Mouse (Mus musculus) kidney, postnatal 0 days (tissue): ENCODE measurements around the gene Olfr1116. TPM values are rescaled to one million over a fixed set of nuclear protein-coding genes. Genes with fewer than 3 reads are reported as not detected.
"Not testable (repeated sequence)": the region's sequence is repeated elsewhere in the genome, so short reads cannot be mapped to it uniquely, and the experiment has no call there.

Experiments
- ATAC-seq: fragments of 200-750 bp; cut with Nextera tagmentation; replicated peaks from 2 replicates; pipeline ENCODE4 v1.8.0; 2017; ENCODE audit warnings: low read depth, moderate number of reproducible peaks, moderate TSS enrichment, moderate library complexity; ENCODE audit not compliant: low FRiP score
- DNase-seq: peaks from one replicate; pipeline ENCODE4 v3.0.0-alpha.2; 2016; ENCODE audit warnings: low spot score
- H3K27ac ChIP-seq: fragments of 300-500 bp; sonication (generic); 2 replicates; pipeline ENCODE4 v1.5.1; 2014; ENCODE audit warnings: mild to moderate bottlenecking
- H3K27me3 ChIP-seq: fragments of 300-500 bp; sonication (generic); 2 replicates; pipeline ENCODE4 v1.6.1; 2014; ENCODE audit warnings: low read length, mixed read lengths; ENCODE audit not compliant: insufficient read depth
- H3K36me3 ChIP-seq: fragments of 300-500 bp; sonication (generic); 2 replicates; pipeline ENCODE4 v1.6.1; 2014; ENCODE audit warnings: low read length, mixed read lengths; ENCODE audit not compliant: insufficient read depth
- H3K4me1 ChIP-seq: fragments of 300-500 bp; sonication (generic); replicated peaks from 2 replicates; pipeline ENCODE4 v1.6.1; 2014; ENCODE audit warnings: antibody characterized with exemption, low read length, mixed read lengths; ENCODE audit not compliant: insufficient read depth
- H3K4me2 ChIP-seq: fragments of 300-500 bp; sonication (generic); 2 replicates; pipeline ENCODE4 v1.6.1; 2014; ENCODE audit warnings: mild to moderate bottlenecking, low read length, moderate library complexity, mixed read lengths
- H3K4me3 ChIP-seq: fragments of 300-500 bp; sonication (generic); replicated peaks from 2 replicates; pipeline ENCODE4 v1.5.1; 2014; ENCODE audit warnings: low read depth, low read length
- H3K9ac ChIP-seq: fragments of 300-500 bp; sonication (generic); 2 replicates; pipeline ENCODE4 v1.6.1; 2014; ENCODE audit warnings: low read depth, low read length
- H3K9me3 ChIP-seq: fragments of 300-500 bp; sonication (generic); replicated peaks from 2 replicates; pipeline ENCODE4 v1.6.1; 2016; ENCODE audit warnings: low read length, inconsistent platforms, mixed read lengths
- CTCF ChIP-seq: IDR thresholded peaks from 2 replicates; pipeline ENCODE4 v1.5.1; 2016; ENCODE audit warnings: antibody characterized with exemption, low read depth, mild to moderate bottlenecking, moderate library complexity
- WGBS: fragments of 180-500 bp; shearing (Covaris S2); extraction: QIAGEN DNeasy Blood & Tissue Kit; methylation state at CpG from one replicate; pipeline ENCODE4 v1.1.7; 2014; 5-methylcytosine and 5-hydroxymethylcytosine counted together
- microRNA-seq: library from miRNA; unstranded; fragments of <30 nt; microRNA quantifications from one replicate; pipeline ENCODE4, GENCODE M21; 2016
- polyA plus RNA-seq: library from polyadenylated mRNA; unstranded; fragments of >200 nt; fragmentation: Nextera tagmentation; extraction: Ambion mirVana; gene quantifications from 2 replicates; pipeline ENCODE4 v1.2.1, GENCODE M21; 2015

The Olfr1116 gene
- polyA plus RNA-seq: not detected in 2 replicates

DNA sequence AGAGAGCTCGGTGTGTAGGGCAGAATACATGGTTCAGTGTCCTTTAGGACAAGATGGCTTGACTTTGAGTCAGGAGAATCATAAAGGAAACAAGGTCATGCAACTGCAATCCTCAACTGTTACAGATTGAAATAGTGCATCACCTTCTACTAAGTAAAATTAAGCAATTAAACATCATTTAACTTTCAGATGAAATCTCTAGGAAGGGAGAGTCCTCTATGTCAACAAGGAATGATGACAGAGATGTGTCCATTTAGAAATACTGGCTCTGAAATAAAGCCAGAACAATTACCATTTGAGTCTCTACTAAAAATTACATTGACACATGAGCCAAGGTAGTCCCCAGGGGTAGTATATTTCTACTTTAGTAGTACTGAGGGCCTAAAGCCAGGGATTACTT, at the start of gene Olfr1116:
Gene Olfr1116 (plus strand): TSS at position 301 of the 400 bp plus-strand sequence.
- Histone ChIP-seq H3K9ac (no peak within 1 kb of the TSS), H3K4me2 (no peak within 1 kb of the TSS), H3K4me3 (no peak within 1 kb of the TSS), H3K4me1 (no peaks in the 10 kb centered on the region), H3K36me3 (no peaks in the 10 kb centered on the region), H3K9me3 (no peaks in the 10 kb centered on the region), H3K27me3 (no peaks in the 10 kb centered on the region), H3K27ac (no peak within 1 kb of the TSS)
- ATAC-seq (no peak), DNase-seq (no peak)
- WGBS: 86% methylated on average over 1 of the region's 1 CpGs
- TF ChIP-seq CTCF: no peak

DNA sequence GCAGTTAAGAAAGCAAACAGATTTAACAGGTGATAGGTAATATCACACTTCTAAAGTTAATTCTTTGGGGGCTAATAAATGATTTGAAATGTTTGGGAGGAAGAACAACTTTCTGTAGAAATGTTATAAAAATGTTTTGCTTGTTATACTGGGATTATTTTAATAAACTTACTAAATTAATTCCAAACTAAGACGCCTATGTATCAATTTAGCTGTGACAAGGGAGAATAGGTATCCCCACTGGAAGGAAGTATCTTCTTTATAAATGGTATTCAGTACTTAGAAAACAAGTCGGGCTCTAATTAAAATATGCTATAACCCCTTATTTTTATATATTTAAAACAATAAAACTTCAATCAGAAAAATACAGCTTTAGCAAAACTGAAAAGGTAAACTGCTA, 19.6 kb upstream of the Olfr1116 start, which contains the start of gene Olfr1115:
Gene Olfr1115 (plus strand): TSS at position 301 of the 400 bp plus-strand sequence.
- Histone ChIP-seq H3K36me3 (no peaks in the 10 kb centered on the region), H3K4me2 (no peak within 1 kb of the TSS), H3K27ac (no peak within 1 kb of the TSS), H3K9ac (no peak within 1 kb of the TSS), H3K9me3 (no peaks in the 10 kb centered on the region), H3K27me3 (no peaks in the 10 kb centered on the region), H3K4me1 (no peaks in the 10 kb centered on the region), H3K4me3 (no peak within 1 kb of the TSS)
- no peak for TF ChIP-seq CTCF
- 79% methylated on average over 2 of the region's 2 CpGs for WGBS
- DNase-seq: no peak
- ATAC-seq: no peak

DNA sequence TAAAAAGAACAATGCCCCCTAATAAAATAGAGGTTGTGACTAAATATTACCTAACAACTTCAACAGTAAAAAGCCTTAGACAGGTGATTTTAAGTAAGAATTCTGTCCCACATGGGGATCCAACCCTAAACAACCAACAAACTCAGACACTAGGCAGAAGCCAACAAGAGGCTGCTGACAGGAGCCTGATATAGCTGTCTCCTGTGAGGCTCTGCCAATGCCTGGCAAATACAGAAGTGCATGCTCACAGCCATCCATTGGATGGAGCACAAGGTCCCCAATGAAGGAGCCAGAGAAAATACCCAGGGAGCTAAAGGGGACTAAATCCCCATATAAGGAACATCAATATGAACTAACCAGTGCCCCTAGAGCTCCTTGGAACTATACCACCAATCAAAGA, 26.6 kb downstream of the Olfr1116 start:
- not testable (repeated sequence) for H3K4me2 ChIP-seq, ATAC-seq, H3K27me3 ChIP-seq, DNase-seq, H3K36me3 ChIP-seq, H3K27ac ChIP-seq, H3K9me3 ChIP-seq, H3K4me3 ChIP-seq, H3K4me1 ChIP-seq, H3K9ac ChIP-seq

DNA sequence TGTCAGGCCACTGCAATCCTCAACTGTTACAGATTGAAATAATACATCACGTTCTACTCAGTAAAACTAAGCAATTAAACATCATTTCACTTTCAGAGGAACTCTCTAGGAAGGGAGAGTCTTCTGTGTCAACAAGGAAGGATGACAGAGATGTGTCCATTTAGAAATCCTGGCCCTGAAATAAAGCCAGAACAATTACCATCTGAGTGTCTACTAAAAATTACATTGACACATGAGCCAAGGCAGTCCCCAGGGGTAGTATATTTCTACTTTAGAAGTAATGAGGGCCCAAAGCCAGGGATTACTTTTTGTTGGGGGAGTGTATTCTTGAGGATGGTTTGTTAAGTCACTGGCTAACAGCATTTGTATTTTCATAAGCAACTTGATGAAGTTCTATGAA, 39.9 kb downstream of the Olfr1116 start, which contains the start of gene Olfr1118:
Gene Olfr1118 (plus strand): TSS at position 301 of the 400 bp plus-strand sequence.
- WGBS: 66% methylated on average over 1 of the region's 1 CpGs
- Histone ChIP-seq H3K27ac (no peak within 1 kb of the TSS), H3K36me3 (no peaks in the 10 kb centered on the region), H3K27me3 (no peaks in the 10 kb centered on the region), H3K4me2 (no peak within 1 kb of the TSS), H3K9me3 (no peaks in the 10 kb centered on the region), H3K4me1 (no peaks in the 10 kb centered on the region), H3K4me3 (no peak within 1 kb of the TSS), H3K9ac (no peak within 1 kb of the TSS)
- DNase-seq (no peak), ATAC-seq (no peak)
- TF ChIP-seq CTCF: no peak

Small RNA genes within 50 kb of the gene (microRNA-seq; reads per million reads assigned to microRNA genes)
- not detected for gene Gm27438

Other genes starting within 250 kb of the Olfr1116 start
- gene Olfr1104, start 240.5 kb upstream of the Olfr1116 start, polyA plus RNA-seq: not detected in 2 replicates
- gene Olfr1105, start 231.0 kb upstream of the Olfr1116 start, polyA plus RNA-seq: not detected in 2 replicates
- gene Olfr1106, start 215.3 kb upstream of the Olfr1116 start, polyA plus RNA-seq: not detected in 2 replicates
- not detected in 2 replicates for gene Olfr1107, start 191.7 kb upstream of the Olfr1116 start, polyA plus RNA-seq
- not detected in 2 replicates for gene Olfr1109, start 171.5 kb upstream of the Olfr1116 start, polyA plus RNA-seq
- gene Olfr259, start 153.0 kb upstream of the Olfr1116 start, polyA plus RNA-seq: not detected in 2 replicates
- gene Olfr1110, start 127.2 kb upstream of the Olfr1116 start, polyA plus RNA-seq: not detected in 2 replicates
- gene Olfr1111, start 114.9 kb upstream of the Olfr1116 start, polyA plus RNA-seq: not detected in 2 replicates
- gene Olfr1112, start 79.7 kb upstream of the Olfr1116 start, polyA plus RNA-seq: not detected in 2 replicates
- gene Olfr1113, start 58.6 kb upstream of the Olfr1116 start, polyA plus RNA-seq: not detected in 2 replicates
- gene Olfr1115, start 19.5 kb upstream of the Olfr1116 start, polyA plus RNA-seq: not detected in 2 replicates
- not detected in 2 replicates for gene Olfr1118, start 40.0 kb downstream of the Olfr1116 start, polyA plus RNA-seq
- gene Olfr1120, start 87.3 kb downstream of the Olfr1116 start, polyA plus RNA-seq: not detected in 2 replicates
- gene Olfr1121, start 102.4 kb downstream of the Olfr1116 start, polyA plus RNA-seq: not detected in 2 replicates
- not detected in 2 replicates for gene Olfr1122, start 118.3 kb downstream of the Olfr1116 start, polyA plus RNA-seq
- not detected in 2 replicates for gene Olfr1123, start 149.1 kb downstream of the Olfr1116 start, polyA plus RNA-seq
- 0.05 TPM in 1 of 2 replicates, not detected in the other for gene Olfr1124, start 162.7 kb downstream of the Olfr1116 start, polyA plus RNA-seq
- gene Olfr1126, start 186.4 kb downstream of the Olfr1116 start, polyA plus RNA-seq: not detected in 2 replicates
- not detected in 2 replicates for gene Pramel7, start 229.6 kb downstream of the Olfr1116 start, polyA plus RNA-seq
- gene Pramel6, start 239.0 kb downstream of the Olfr1116 start, polyA plus RNA-seq: not detected in 2 replicates